Mouse (Mus musculus): ENCODE measurements around the gene Spint1.

- no peak for TF ChIP-seq CTCF (IDR thresholded peaks at IDR 0.05; ENCODE audit: low read depth, low read length)
- TF ChIP-seq GATA1 (IDR thresholded peaks at IDR 0.05; ENCODE audit: borderline replicate concordance, low read length), result no peak
- TF ChIP-seq TAL1 (conservative IDR thresholded peaks at IDR 0.05; ENCODE audit: low read depth, low read length), result no peak
- no peak for TF ChIP-seq POLR2AphosphoS5 (IDR thresholded peaks at IDR 0.05; ENCODE audit: insufficient replicate concordance, low read depth, low read length)
- TF ChIP-seq GATA2 (IDR thresholded peaks at IDR 0.05; ENCODE audit: borderline replicate concordance, low read depth, low read length), result no peak
Observed at GRCm38 (mm10) chr2:119287372-119287771, 50.2 kb downstream of the Spint1 start.
